Mouse (Mus musculus) spleen, adult 18-20 months (tissue): ENCODE results near the gene Scn2a.

Experiments
- DNase-seq, 2 experiments: peaks; one replicate each; pipeline ENCODE4 v3.0.0; 2022; ENCODE audit warnings: mixed read lengths in 2 of 2

The Scn2a gene

DNA sequence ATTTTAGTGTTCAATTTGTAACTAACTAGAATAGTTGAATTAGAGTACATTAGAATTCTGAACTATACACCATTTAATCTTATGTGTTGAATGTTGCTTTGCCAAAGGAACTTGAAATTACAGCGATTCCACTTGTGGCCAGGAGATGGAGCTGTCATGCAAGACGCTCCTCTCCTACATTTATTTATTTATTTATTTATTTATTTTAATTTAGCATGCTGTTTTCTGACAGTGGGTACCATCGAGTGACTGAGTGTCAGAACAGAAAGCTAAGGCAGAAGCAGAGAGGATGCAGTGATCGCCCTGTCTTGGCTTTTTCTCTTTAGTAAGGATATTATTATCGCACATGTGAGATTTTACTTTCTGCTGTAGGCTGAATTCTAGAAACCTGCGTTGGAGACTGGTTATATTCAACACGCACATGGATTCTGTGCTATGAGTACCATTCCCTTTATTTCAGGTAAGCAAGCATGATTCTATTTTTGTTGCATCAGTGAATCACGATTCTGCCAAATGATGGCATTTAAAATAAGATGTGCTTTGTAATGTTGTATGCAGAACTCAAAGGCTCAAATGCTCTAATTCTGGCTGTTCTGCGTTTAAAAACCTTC is at the start of gene Scn2a:
Gene Scn2a (plus strand): TSS at position 216 of the 611 bp plus-strand sequence.
- DNase-seq: no peak

DNA sequence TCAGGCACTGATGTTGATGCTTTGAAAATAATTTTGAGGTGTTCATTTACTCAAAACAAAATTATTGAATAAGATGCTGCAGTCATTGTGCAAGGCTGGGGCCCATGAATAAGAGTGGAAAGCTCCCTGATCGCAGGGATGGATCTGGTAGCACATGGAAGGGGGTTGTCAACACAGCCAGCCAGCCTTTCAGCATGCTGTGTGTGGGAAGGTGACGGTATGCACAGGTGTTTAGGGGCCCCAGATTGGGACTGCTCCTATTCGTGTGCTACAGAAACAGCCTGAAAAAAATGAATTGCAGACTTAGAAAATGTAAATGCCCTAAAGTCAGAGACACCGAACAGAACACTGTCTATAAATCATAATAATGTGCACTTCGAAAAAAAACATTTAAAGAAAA is 32.9 kb upstream of the Scn2a start:
- no peak for DNase-seq

DNA sequence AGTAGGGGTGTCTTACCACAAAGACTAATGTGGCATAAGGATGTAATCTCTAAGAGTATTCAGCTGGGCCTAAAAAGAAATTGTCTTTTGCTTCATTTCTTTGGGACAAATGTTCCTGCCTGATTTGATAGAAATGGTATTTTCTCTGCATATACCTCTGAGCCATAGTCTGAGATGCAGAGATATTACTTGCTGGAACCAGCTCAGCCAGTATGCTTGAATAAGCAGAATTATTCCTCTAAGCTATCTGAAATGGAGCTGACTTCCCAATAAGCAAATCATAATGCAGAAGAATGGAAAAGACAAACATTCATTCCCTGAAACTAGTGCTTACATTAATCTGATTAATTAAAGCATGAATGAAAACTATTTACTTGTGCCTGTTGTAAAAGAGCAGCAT is 12.8 kb upstream of the Scn2a start:
- DNase-seq: no peak

DNA sequence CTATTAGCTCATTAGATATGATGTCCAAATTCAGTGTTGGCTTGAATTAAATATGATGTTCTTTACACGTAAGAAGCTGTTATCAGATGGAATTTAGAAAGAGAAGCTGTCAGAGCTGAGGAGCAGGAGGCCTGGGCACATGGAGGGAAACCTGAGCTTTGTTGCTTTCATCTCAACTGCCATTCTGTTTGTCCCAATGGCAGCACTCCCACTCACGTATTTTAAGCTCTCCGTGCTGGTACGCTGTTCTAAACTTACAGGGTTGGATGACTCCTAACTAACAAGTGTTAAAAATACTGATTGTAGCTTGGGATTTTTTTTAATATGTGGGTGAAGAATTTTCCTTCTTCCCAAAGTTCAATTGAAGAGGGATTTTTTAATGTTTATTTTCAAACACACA is 8.7 kb upstream of the Scn2a start:
- no peak for DNase-seq

DNA sequence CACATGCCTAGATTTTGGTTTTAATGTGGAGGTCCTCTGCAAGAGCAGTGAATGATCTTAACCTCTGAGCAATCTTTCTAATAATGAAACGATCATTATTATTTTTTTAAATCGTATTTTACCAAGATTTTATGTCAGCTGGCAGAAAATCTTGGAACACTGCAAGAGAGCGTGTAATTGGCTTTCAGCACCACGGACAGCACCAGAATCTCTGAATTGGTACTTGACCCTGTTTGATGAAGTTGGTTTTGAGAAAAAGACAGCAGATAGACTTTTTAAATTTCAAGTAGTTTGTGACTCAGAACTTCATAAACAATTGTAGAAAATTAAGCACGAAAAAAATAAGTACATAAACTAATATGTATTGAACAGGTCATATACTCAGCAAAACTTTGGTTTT is 790 bp upstream of the Scn2a start:
- no peak for DNase-seq

DNA sequence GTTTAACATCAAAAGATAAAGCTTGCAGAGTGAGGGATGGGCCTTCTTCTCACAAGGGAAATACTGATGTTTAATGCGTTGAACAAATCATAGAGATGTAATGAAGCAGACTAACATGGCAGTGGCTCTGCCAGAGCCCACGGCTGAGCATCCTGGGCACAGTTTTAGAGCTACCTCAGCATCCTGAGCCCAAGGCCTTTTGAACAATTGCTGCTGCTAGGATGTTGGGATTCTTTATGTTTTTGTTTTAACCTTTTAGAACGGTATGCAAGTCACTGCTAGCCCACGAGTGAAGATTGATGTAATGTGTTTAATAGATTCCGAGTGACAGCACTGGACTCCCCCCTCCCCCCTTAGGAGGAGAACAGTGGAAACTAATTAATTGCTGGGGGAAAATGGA is 683 bp downstream of the Scn2a start:
- no peak for DNase-seq

DNA sequence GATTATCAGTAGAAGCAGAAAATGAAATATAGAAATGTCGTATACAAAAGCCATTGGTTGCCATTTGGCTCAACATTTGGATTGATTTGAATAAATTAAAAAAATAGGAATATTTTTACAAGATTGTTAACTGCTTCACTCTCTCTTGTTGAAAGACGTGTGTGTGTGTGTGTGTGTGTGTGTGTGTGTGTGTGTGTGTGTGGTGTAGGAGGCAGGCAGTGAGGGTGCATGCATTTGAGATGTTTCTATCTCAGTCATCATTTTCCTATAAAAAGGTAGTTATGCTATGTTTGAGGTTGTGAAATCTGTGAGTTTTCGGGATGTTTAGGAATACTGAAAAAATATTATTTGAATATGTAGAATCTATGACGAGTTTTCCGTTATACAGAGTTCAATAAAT is 1.3 kb downstream of the Scn2a start:
- DNase-seq: no peak

DNA sequence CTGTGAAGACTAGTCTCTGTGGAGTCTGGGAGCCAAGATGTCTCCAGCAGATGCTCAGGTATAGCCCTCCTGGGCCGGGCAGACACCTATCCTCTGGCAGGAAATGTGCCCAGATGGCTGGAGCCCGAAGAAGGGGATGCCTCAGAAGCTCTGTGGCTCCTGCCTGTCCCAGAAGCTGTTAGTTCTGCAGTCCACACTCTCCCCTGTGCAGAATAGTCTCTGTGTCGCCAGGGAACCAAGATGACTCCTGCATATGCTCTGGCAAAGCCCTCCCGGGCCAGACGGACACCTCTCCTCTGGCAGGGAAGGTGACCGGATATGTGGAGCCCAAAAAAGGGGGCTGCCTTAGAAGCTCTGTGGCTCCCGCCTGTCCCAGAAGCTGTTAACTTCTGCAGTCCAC is 32.1 kb downstream of the Scn2a start:
- no peak for DNase-seq

DNA sequence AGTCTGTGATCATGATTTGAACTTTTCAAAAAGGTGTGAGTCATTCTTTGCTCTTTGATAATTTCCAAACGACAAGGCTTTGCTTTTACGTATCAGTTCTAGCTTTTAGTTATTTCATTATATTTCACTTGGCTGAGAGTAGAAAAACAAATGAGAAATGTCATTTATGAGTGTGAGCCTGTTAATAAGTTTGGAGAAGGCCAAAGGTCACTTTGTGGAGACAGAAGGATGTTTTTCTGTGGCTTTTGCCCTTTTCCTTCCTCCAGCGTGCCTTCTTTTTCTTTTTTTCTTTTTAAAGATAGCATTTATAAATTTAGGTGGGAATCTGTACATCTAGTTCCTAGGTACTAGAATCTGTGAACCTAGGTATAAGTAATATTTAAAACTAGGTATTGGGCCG is 36.5 kb downstream of the Scn2a start:
- no peak for DNase-seq

DNA sequence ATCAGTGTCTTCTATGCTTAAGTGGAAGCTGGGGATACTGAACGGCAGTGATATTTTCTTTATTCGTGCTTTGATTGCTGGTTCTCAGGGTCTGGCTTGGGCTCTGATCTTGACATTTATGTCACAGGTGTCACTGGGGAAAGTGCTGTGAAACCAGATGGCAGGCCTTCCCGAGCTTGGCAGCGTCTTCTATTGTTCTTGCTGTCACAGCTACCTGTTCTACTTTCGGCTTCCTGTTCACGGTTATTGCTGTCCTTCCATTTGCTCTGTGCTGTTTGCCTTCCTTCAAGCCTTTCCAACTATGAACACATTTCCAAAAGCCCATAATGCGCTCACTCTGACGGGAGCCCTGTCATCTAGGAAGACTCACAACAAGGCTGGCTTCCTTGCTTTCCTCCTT is 37.9 kb downstream of the Scn2a start:
- no peak for DNase-seq

DNA sequence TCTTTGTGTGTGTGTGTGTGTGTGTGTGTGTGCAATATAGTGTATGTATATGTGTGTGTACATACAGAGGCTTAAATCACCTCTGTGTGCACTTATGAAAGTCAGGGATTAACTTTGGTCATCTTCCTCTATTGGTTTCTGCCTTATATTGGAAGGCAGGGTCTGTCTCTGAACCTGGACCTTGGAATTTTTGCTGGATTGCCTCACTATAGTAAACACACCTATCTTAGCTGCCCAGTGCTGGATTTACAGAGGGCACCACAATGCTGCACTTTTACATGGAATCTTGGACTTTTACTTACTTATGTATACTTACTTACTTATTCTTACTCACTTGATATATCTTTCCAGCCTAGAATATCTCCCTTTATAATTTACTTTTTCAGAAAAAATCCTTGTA is 43.3 kb downstream of the Scn2a start:
- DNase-seq: no peak

DNA sequence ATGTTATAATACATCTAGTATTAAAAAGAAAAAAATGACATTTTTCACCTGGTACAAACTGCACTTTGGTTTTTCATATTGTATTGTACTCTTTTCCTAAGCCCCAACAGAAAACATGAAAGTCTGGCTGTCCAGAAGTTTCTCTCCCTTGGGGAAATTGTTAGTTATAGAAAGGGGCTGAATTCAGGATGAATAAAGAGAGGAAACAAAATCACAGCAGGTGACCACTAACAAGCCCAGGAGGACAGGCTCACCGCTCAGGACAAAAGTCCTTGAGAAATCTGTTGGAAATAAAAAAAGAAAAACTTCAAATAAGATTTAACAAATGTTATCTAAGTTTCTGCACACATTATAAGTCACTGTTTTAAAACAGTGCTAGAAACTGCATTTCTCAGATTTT is 43.9 kb downstream of the Scn2a start:
- DNase-seq: no peak

DNA sequence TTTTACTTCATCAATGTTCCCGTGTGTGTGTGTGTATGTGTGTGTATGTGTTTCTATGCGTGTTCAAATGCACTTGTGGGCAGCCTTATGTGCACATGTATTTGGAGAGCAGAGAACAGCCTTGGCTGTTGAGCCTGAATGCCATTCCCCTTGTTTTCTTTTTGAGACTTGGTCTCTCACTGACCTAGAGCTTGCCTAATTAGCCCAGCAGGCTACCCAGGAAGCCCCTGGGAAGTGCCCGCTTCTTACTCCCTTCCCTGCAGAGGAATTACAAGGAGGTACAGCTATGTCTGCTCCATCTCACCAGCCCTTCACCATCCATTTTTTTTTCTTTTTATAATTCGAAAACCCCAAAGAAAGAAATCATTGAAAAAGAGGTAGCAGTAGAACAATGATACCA is 44.6 kb downstream of the Scn2a start:
- no peak for DNase-seq

DNA sequence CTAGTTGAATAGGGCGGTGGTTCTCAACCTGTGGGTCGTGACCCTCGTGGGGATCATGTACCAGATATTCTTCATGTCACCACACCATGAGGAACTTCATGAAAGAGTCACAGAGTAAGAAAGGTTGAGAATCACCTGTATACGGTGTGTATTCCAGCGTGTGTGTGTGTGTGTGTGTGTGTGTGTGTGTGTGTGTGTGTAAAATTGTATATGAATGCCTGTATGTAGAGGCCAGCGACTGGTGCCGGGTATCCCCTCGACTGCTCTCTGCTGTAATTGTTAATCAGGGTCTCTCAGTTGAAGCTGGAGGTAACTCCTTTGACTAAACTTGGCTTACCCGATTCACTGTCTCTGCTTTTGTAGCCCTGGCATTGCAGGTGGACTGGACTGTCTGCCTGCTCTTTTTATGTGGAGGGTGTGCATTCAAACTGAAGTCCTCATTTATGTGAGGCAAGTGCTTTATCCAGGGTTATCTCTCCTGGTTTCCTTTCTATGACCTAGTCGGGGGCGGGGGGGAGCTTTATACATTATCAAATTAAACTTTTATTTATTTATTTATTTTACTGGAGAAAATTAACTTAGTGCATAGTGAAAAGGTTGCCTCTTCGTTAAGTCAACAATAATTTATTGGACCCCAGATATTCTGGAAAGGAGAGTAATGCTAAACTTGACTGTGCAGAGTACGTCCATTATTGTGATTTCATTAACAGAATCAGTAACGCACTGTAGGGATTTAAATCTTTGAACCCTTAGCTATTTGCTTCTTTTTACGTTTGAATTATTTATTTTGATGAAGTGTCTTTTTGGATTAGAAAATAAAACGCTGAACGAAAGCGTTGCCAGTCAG is 47.2 kb downstream of the Scn2a start:
- DNase-seq: no peak

DNA sequence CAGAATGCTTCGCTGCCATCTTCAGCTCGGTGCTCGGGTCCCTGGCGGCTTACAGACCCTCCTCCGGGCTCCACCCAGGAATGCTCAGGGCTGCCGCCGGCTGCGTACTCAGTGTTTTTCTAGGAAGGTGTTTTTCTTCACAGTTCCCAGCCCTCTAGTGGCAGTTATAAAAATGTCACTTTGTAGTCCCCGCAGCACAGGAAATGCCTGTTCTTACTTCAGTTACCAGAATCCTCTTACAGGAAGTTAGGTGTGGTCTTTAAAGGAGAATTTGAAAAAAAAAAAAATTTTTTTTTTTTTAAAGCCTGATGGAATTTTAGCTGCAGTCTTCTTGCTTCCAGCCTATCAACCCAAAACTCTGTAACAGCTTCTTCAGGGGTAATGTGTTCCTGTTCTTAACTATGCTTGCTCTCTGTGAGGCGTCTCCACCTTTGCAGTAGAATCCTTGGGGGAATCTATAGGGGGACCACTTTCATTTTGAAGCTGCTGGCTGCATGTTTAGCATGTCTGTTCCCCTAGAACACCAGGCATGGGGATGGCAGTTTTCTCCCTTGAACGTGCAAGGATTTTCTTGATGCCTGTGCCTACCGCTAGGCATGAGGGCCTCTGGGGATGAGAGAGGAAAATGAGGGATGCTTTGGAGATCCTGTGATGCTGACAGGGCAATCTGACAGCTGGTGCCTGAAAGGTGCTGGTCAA is 48.0 kb downstream of the Scn2a start:
- DNase-seq: no peak

DNA sequence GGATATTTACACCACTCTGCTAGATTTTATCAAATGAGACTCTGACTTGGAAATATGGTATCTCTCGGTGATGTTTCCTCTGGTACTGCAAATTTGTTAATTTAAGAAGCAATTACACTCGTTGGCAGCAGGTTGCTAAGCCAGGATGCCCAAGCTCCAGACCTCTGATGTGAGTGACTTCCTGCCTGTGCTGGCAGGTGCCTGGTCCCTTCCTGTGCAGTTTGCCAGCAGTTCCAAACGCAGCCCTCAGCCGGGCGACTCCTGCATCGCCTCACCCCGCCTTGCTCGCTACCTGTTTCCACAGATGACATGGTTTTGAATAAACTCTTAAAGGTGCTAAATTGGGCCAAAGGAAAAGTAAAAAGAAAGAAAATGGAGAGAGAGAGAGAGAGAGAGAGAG is 49.0 kb downstream of the Scn2a start:
- no peak for DNase-seq

DNA sequence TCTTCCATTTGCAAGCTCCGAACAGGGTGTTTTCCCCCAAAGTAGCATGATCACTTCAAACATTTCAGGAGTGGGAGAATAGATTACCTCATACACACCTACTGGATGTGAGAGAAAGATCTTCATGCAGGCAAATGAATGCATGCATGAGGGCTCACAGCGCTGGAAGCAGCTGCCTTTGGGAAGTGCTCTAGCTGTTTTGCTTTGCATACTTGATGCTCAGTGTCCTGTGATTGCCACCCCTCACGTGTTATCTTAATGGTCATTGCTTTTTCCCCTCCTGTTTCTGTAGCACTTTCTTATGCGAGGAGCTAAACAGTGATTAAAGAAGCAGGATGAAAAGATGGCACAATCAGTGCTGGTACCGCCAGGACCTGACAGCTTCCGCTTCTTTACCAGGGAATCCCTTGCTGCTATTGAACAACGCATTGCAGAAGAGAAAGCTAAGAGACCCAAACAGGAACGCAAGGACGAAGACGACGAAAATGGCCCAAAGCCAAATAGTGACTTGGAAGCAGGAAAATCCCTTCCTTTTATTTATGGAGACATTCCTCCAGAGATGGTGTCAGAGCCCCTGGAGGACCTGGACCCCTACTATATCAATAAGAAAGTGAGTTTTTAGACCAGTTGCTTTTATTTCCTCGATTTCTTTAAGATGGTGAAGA is 49.7 kb downstream of the Scn2a start:
- no peak for DNase-seq

DNA sequence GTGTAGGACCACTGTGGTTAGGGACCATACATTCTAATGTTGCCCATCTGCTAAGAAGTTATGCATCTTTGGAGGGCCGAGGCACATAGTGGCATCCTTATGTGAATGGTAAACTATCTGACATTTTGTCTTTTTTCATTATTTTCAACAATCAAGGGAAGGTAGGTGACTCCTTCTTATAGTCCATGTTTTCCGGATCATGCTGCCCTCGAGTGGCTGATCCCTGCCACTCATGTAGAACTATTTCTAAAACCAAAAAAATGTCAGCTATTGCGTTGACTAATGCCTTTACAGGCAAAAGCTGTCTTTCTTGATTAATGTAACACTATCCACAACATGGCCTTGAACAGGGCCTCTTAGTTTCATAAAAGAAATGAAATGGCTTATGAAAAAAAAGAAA is 59.0 kb downstream of the Scn2a start:
- DNase-seq: no peak

DNA sequence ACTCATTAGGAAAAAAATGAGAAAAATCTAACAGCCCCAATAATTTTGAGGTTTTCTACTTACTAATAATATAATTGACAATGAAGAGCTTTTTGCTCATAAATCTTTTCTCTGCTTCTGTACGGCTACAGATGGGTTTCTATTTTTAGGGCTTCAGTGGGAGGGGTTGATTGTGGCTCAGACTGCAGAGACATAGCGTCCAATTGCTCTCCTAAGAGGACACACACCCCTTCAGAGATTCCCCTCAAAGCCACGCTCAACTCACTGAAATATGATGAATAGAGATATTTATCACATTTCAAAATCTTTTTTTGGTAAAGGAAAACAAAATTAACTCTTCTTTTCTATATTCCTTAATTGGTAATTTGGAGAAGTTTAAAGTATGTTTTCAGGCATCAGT is 64.6 kb downstream of the Scn2a start:
- DNase-seq: no peak

DNA sequence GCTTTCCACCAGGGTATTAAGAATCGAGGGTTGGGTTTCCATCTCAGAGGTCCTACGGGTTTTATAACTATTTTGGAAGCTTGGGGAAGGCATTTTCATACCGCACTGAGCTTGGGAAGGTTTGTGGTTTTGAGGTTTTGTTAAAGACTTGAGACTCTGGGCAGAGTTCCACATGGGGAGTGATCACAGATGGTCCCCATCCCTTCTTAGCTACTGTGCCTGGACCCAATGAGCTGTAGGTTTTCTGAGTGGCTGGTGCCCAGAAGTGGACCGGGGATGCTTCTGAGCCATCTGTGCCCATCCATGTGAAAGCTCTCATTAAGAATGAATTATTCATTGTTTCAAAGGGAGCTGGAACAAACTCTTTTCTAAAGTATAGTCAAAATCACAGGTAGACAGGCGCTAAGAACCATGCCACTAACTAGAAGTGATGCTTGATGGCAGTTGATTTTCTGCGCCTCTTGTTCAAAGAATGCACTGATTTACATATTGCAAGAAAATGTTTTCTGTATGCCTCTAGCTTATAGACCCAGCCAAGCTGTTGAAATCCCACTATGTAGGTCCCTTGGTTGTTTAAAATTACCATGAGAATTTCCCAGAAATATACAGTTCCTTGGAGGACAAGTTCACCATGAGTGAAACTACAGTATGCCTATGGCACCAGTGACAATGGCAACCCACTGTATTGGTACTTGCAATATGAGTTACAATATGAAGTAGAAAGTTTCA is 70.0 kb downstream of the Scn2a start:
- no peak for DNase-seq

DNA sequence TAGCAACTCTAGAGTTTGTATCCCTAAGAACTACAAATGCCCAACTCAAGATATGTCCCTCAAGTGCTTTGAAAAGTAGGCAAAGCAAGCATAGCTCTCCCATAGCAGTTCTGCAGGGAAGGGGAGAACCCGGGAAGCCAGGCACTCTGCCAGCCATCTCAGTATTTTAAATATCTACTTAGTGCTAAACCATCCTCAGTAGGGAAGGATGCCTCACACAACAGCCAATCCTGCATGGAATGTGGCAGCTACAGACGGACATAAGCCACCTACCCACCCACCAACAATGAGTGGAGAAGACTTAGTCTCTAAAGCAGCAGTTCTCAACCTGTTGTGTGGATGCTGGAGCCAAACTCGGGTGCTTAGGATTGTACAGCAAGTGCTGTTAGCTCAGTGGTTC is 73.9 kb downstream of the Scn2a start:
- DNase-seq: no peak

DNA sequence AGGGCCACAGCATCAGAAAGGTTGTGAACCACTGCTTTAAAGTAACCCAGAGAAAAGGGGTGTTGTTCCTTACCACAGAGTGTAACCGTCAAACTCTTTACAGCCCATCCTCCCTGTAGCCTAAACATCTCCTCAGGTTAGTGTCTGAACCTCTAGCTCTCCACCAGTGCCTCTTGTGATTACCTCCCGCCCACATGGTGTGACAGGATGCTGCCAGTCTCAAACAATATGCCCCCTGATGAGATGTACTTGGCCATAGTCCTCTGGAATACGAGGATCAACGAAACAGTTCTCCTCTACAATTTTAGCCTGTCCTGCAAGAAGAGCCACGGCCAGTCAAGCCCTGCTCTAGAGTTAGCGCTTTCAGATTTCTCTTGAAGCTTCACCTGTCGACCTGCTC is 74.5 kb downstream of the Scn2a start:
- no peak for DNase-seq

DNA sequence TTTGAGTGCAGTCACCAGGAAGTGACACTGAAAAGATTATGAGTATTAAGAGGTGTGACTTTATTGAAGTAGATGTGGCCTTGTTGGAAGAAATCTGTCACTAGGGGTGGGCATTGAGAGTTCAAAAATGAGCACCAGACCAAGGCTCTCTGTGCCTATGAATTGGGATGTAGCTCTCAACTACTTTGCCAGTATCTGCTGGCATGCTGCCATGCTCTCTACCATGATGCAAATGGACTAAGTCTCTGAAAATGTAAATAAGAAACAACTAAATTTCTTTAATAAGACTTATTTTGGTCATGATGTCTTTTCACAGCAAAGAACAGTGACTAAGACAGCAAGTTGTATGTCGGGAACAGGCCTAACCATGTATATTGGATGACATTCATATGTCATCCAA is 79.7 kb downstream of the Scn2a start:
- no peak for DNase-seq
